ENCODE assay signal across 8 mouse cellular contexts in genomic region chr17:56467456-56467884, GRCm38 (mm10). TPM values are rescaled to one million over a fixed set of nuclear protein-coding genes. Genes with fewer than 3 reads are reported as not detected.
A peak's percentile ranks its signal among the peaks of the same experiment; 100 is the strongest.
DNase-seq lines count a peak whose midpoint lies in the region; ATAC-seq lines count a peak whose summit lies in the region.

No protein-coding gene starts in this region.

- peak; percentile 58 for ATAC-seq in neural tube, embryonic 11.5 days (ENCODE audit: insufficient read depth, low FRiP score, low TSS enrichment)
- no peak for ATAC-seq in kidney, embryonic 14.5 days (ENCODE audit: low FRiP score, low TSS enrichment)
- ATAC-seq in stomach, embryonic 16.5 days (ENCODE audit: insufficient read depth, low FRiP score), result peak; percentile 51; the same call in 1 of the 2 replicates
- no peak for ATAC-seq in megakaryocyte-erythroid progenitor cell, adult 5-6 weeks (replicated peaks; ENCODE audit: low FRiP score, low TSS enrichment, poor library complexity, severe bottlenecking)

- peak overlapping the region; percentile 27; the same call in 1 of the 2 replicates for H3K4me2 ChIP-seq in neural tube, embryonic 11.5 days (ENCODE audit: low read depth)
- no peak overlapping the region; the same call in 1 of the 2 replicates for H3K4me2 ChIP-seq in kidney, embryonic 14.5 days (replicated peaks; ENCODE audit: low read depth, low read length)
- H3K4me2 ChIP-seq in stomach, embryonic 16.5 days (ENCODE audit: low read depth, low read length), result peak overlapping the region; percentile 32

- WGBS in neural tube, embryonic 11.5 days, result 44% methylated on average over 7 of the region's 7 CpGs
- 40% methylated on average over 7 of the region's 7 CpGs for WGBS in kidney, embryonic 14.5 days
- WGBS in stomach, embryonic 16.5 days, result 27% methylated on average over 7 of the region's 7 CpGs

- DNase-seq in cerebellum, adult 9-10 months, result peak; percentile 48
- DNase-seq in cerebellum, adult 11 months, result no peak
- DNase-seq in neural tube, embryonic 11.5 days (ENCODE audit: low spot score), result peak; percentile 72
- DNase-seq in neural tube, embryonic 10.5 days (ENCODE audit: extremely low spot score, low spot score), result no peak
- DNase-seq in lung, postnatal 25 days (ENCODE audit: low spot score), result peak; percentile 61

- peaks cover 53% of the 10 kb centered on the region for H3K4me1 ChIP-seq in neural tube, embryonic 11.5 days (ENCODE audit: control insufficient read depth, insufficient read depth, low read length)
- H3K4me1 ChIP-seq in kidney, embryonic 14.5 days (ENCODE audit: control insufficient read depth, insufficient read depth, low read length), result peaks cover 63% of the 10 kb centered on the region
- peaks cover 58% of the 10 kb centered on the region for H3K4me1 ChIP-seq in stomach, embryonic 16.5 days (ENCODE audit: control insufficient read depth, insufficient read depth, low read length)

- H3K27ac ChIP-seq in neural tube, embryonic 11.5 days (ENCODE audit: low read depth, low read length), result peak overlapping the region; percentile 64
- H3K27ac ChIP-seq in kidney, embryonic 14.5 days (ENCODE audit: low read depth, low read length), result peak overlapping the region; percentile 1
- peak overlapping the region; percentile 87 for H3K27ac ChIP-seq in stomach, embryonic 16.5 days (ENCODE audit: low read length)

- peak overlapping the region; percentile 6; the same call in 1 of the 2 replicates for H3K9ac ChIP-seq in neural tube, embryonic 11.5 days (ENCODE audit: low read length)
- no peak overlapping the region; the same call in 1 of the 2 replicates for H3K9ac ChIP-seq in kidney, embryonic 14.5 days (ENCODE audit: low read depth, low read length)
- H3K9ac ChIP-seq in stomach, embryonic 16.5 days (ENCODE audit: low read length), result peak overlapping the region; percentile 66

- H3K27me3 ChIP-seq in neural tube, embryonic 11.5 days (ENCODE audit: control insufficient read depth, insufficient read depth, low read length), result peaks cover 3% of the 10 kb centered on the region; the same call in 1 of the 2 replicates
- no peaks in the 10 kb centered on the region for H3K27me3 ChIP-seq in kidney, embryonic 14.5 days (ENCODE audit: control insufficient read depth, insufficient read depth, low read length)
- 0 out of 2 replicates have a peak, but pooled peaks cover 5% of the 10 kb centered on the region for H3K27me3 ChIP-seq in stomach, embryonic 16.5 days (ENCODE audit: control insufficient read depth, insufficient read depth, low read length)

- no peak overlapping the region for H3K4me3 ChIP-seq in neural tube, embryonic 11.5 days (ENCODE audit: low read depth, low read length)
- H3K4me3 ChIP-seq in kidney, embryonic 14.5 days (ENCODE audit: low read length), result no peak overlapping the region
- H3K4me3 ChIP-seq in stomach, embryonic 16.5 days (replicated peaks; ENCODE audit: low read length), result peak overlapping the region; percentile 21; the same call in 1 of the 2 replicates

- no peaks in the 10 kb centered on the region for H3K9me3 ChIP-seq in neural tube, embryonic 11.5 days (ENCODE audit: control insufficient read depth, low read length)
- H3K9me3 ChIP-seq in kidney, embryonic 14.5 days (ENCODE audit: control insufficient read depth, low read length), result no peaks in the 10 kb centered on the region
- no peaks in the 10 kb centered on the region for H3K9me3 ChIP-seq in stomach, embryonic 16.5 days (replicated peaks; ENCODE audit: control insufficient read depth, low read length)

- H3K36me3 ChIP-seq in neural tube, embryonic 11.5 days (ENCODE audit: control insufficient read depth, insufficient read depth, low read length), result no peaks in the 10 kb centered on the region; the same call in none of the 2 replicates
- H3K36me3 ChIP-seq in kidney, embryonic 14.5 days (ENCODE audit: control insufficient read depth, insufficient read depth, low read length), result no peaks in the 10 kb centered on the region
- H3K36me3 ChIP-seq in stomach, embryonic 16.5 days (ENCODE audit: control insufficient read depth, insufficient read depth, low read length), result no peaks in the 10 kb centered on the region

RNA-seq across cellular contexts. Expression of gene Ptprs, which starts 8.8 kb away (rescaled TPM):
- polyA plus RNA-seq in neural tube, embryonic 11.5 days (2014; fragmentation: Nextera tagmentation; extraction: Ambion mirVana), result 164 and 174 TPM in 2 replicates
- 115 and 122 TPM in 2 replicates for polyA plus RNA-seq in kidney, embryonic 14.5 days (2014; fragmentation: Nextera tagmentation; extraction: Ambion mirVana)
- polyA plus RNA-seq in stomach, embryonic 16.5 days (2015; fragmentation: Nextera tagmentation; extraction: Ambion mirVana), result 58.5 and 61.9 TPM in 2 replicates
- total RNA-seq in megakaryocyte-erythroid progenitor cell, adult 5-6 weeks (2014; fragmentation: Nextera tagmentation), result 55.7 and 65.0 TPM in 2 replicates
- 36.6 and 48.3 TPM in 2 replicates for total RNA-seq in megakaryocyte-erythroid progenitor cell, adult 5-6 weeks (2017)

RNA-seq across cellular contexts. Expression of gene Znrf4, which starts 44.8 kb away (rescaled TPM):
- not detected in 2 replicates for polyA plus RNA-seq in neural tube, embryonic 11.5 days (2014; fragmentation: Nextera tagmentation; extraction: Ambion mirVana)
- not detected in 2 replicates for polyA plus RNA-seq in kidney, embryonic 14.5 days (2014; fragmentation: Nextera tagmentation; extraction: Ambion mirVana)
- not detected in 2 replicates for polyA plus RNA-seq in stomach, embryonic 16.5 days (2015; fragmentation: Nextera tagmentation; extraction: Ambion mirVana)
- total RNA-seq in megakaryocyte-erythroid progenitor cell, adult 5-6 weeks (2014; fragmentation: Nextera tagmentation), result not detected in 2 replicates
- not detected in 2 replicates for total RNA-seq in megakaryocyte-erythroid progenitor cell, adult 5-6 weeks (2017)

Comparison
In these comparisons a context has a peak if more than half of its experiments do, and no peak if none do; other contexts are left out.
1. DNase-seq: peak in cerebellum, adult 9-10 months (single experiment), neural tube, embryonic 11.5 days (single experiment) and lung, postnatal 25 days (single experiment); none in cerebellum, adult 11 months (single experiment) and neural tube, embryonic 10.5 days (single experiment).
2. ATAC-seq: peak in neural tube, embryonic 11.5 days (single experiment) and stomach, embryonic 16.5 days (single experiment); none in kidney, embryonic 14.5 days (single experiment) and megakaryocyte-erythroid progenitor cell, adult 5-6 weeks (single experiment).
3. H3K27ac ChIP-seq: peak in every context shown above with its lines; median percentile 87 in stomach, embryonic 16.5 days; 64 in neural tube, embryonic 11.5 days; 1 in kidney, embryonic 14.5 days.